Mouse (Mus musculus) forelimb bud, embryonic 11.5 days (tissue): ENCODE measurements around the gene Zc3h7b.
"Not testable (repeated sequence)": the region's sequence is repeated elsewhere in the genome, so short reads cannot be mapped to it uniquely, and the experiment has no call there.

Source experiments
- DNase-seq: peaks from one replicate; pipeline ENCODE4 v3.0.0-alpha.2; 2012; ENCODE audit warnings: low read depth, low spot score

Zc3h7b gene

DNA sequence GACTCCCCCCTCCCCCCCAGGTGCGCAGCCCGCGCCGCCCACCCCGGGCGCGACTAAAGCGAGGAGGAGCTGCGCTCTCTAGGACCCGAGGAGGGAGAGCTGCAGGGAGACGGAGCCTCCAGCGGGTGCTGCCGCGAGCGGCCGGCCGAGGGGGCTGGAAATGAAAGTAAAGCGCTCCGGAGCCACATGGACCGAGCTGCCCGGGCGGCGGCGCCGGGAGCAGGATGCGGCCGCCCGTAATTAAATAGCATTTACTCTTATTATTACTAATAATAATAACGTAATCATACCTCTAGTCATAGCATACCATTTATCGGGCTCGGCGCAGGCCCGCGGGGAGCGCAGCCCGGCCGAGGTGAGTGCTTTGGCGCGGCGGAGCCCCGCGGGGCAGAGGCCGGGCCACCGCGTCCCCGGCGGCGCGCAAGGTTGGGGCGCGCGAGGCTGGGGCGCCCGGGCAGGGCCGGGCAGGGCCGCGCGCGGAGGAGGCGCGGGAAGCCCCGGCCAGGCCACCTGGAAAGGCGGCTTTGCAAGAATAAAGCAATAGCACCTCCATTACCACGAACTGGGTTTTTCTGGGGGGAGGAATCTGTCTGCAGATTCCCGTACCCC lies at the start of gene Zc3h7b, which contains the start of gene Rangap1:
Zc3h7b (plus strand) TSS at position 66 of the 609 bp plus-strand sequence.
Rangap1 (minus strand) TSS at position 539 of the 609 bp plus-strand sequence.
- DNase-seq, result peak; percentile 69

DNA sequence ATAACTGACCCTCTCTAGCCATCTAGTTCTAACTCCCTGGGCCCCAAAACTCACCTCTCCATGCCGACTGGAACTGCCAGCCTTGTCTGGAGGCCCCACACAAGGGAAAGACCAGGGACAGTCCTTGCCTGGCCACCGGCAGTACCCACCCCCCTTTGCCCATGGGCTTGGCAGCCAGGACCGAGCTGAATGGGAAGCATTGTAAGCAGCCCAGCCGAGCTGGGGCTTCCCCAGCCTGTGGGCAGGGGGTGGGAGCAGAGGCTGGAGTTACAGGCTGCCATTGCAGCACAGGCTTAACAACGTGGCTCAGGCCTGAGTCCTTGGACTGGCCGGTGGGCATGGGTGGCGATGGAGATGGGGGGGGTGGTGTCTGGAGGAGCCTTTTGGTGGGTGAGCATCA lies 47.7 kb upstream of the Zc3h7b start, which contains the start of gene Chadl:
Chadl (minus strand) TSS at position 113 of the 400 bp plus-strand sequence.
- no peak for DNase-seq

DNA sequence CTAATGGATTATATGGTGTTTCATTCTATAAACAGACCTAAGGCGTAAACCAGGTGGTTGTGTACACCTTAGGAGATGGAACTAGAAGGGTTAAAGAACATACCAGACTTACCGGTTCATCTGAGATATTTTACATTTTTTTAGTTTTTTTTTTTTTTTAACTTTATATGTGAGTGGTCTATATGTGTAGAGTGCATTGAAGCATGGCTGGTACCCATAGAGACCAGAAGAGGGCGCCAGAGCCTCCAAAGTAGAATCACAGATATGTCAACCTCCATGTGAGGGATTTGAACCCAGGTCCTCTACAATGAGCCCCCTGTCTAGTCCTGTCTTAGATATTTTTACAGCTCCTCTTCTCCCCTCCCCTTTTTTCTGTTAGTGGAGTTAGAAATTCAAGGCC lies 47.0 kb upstream of the Zc3h7b start:
- DNase-seq, result peak; percentile 35

DNA sequence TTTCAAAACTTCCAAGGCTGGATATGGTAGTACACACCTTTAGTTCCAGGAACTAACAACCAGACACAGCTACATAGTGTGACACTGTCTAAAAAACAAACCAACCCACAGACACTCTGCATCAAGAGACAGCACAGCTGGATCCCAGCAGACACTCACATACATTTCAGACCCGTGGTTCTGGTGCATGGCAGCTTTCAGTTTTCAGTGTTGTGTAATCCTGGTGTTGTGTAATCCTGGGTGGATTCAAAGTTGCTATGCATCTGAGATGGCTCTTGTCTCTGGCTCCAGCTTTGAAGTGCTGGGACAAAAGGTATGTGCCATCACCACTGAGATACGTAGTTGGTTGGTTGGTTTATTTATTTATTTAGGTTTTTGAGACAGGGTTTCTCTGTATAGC lies 46.3 kb upstream of the Zc3h7b start:
- DNase-seq, result no peak

DNA sequence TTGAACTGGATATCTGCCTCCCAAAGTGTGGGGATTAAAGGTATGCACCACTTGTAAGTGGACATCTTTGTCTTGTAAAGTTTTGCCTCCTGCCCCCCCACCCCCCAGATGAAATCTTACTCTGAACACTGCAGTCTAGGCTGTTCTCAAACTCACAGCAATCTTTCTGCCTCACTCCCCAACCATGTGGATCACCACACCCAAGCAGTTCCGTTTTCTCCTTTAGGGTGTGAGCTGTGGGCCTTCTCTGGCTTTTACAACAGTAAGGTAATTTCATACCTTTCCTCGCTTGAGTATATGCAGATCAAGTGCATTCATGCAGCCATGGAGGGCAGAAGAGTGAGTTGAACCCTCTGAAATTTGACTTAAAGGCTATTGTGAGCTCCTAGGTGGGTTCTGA lies 44.7 kb upstream of the Zc3h7b start:
- DNase-seq, result no peak

DNA sequence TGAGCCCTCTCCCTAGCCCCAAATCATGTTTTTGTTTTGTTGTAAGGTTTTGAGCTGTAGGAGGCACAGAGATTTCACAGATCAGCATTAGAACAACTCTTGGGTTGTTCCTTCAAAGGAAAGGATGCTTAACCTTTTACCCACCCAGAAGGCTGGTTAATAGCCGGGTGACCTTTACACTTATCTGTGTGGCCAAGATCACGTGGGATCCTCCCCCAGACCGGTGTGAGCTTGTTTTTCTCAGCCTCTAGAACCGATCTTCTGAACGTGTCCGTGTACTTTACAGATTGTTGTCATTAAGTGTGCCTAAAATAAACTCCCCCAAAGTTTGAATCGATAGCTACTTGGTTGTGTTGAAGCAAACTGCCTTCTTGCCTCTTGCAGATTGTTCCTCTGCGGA lies 44.3 kb upstream of the Zc3h7b start:
- no peak for DNase-seq

DNA sequence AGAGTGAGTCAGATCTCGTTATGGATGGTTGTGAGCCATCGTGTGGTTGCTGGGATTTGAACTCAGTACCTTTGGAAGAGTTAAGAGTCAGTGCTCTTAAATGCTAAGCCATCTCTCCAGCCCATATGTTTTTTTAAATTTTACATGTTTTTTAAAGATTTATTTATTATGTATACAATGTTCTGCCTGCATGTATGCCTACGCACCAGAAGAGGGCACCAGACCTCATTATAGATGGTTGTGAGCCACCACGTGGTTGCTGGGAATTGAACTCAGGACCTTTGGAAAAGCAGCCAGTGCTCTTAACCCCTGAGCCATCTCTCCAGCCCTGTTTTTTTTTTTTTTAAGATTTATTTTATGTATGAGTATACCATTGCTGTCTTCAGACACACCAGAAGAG lies 43.5 kb upstream of the Zc3h7b start:
- DNase-seq, result not testable (repeated sequence)

DNA sequence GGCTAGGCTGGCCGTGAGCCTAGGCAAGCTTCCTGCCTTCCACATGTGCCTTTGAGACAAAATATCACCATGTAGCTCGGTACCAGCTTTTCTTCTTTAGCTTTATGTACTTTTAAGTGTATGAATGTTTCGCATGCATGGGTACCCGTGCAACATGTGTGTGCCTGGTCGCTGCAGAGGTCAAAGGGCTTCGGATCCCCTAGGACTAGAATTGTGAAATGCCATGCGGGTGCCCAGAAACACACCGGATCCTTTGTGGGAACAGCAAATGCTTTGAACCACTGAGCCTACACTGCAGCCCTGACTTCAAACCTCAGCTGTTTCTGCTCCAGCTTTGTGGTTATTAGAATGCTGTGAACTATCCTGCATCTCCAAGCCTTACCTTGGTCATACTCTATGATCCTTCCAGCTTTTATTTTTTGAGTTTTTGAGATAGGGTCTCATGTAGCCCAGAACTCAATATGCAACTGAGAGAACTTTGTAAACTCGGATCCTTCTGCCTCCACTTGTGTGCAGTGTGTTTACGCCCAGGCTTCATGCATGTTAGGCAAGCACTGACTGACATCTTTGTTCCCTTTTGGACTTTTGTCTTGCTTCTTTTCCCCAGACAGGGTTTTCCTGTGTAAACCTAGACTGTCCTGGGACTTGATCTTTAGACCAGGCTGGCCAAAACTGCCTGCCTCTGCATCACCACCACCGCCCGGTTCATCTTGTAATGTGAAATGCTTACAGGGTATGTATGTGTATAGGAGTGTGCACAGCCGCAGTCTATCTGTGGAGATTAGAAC lies 42.4 kb upstream of the Zc3h7b start:
- no peak for DNase-seq

DNA sequence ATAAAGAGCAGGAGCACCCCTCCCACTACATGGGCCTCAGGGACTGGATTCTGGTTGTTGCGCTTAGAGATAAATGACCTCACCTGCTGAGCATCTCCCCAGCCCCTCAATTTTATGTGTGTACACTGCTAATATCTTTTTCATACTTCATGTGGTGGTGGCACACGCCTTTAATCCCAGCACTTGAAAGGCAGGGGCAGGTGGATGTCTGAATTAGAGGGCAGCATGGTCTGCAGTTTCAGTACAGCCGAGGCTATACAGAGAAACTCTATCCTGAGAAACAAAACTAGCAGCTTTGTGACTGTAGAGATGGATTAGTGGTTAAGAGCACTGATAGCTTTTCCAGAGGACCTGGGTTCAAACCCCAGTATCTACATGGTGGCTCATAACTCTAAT lies 41.8 kb upstream of the Zc3h7b start:
- DNase-seq, result no peak

DNA sequence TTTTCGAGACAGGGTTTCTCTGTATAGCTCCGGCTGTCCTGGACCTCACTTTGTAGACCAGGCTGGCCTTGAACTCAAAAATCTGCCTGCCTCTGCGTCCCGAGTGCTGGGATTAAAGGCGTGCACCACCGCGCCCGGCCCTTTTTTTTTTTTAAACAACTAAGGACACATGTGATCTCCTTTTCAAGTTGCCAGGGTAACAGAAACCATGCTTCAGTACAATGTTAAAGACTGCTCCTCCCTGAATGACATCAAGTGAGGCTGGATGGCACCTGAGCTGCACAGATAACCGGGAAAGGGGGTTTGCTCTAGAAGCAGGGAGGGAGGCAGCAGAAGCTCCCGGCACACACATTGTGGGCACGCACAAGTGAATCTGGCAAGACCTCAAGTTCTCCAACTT lies 35.9 kb upstream of the Zc3h7b start:
- no peak for DNase-seq

DNA sequence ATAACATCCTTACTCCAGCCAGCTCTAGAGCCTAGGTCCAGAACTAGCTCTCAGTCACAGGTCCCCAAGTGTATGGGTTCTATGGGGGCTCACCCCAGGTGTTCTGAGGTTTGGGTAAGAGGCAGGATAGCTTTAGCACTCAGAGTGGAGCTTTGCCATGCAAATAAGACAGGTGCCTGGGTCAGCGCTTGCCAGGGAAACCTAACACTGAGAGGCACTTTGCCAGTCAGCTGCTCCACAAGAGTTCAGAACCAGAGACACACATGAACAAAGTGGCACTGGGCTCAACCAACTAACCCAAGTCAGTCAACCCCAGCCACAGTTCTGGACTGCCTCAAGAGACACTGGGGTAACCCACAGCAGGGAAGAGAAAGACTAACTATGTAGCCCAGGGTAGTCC lies 35.2 kb upstream of the Zc3h7b start:
- no peak for DNase-seq

DNA sequence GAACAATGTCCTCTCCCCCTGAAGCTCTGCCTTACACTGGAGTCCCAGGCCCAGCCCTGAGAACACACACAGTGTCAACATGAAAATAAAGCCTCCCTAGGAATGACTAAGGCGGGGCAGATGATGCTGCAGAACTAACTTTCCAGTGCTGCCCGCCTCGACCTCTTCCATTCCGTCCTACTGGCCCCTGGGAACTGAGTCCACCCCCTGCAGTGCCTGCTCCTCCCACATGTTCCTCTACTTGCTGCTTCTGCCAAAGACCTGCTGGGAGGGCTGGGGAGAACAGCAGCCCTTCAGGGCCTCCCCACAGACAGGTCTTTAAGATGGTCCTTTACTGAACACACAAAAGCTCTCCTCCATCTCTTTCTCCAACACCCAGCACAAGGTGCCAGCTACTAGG lies 34.1 kb upstream of the Zc3h7b start:
- no peak for DNase-seq

DNA sequence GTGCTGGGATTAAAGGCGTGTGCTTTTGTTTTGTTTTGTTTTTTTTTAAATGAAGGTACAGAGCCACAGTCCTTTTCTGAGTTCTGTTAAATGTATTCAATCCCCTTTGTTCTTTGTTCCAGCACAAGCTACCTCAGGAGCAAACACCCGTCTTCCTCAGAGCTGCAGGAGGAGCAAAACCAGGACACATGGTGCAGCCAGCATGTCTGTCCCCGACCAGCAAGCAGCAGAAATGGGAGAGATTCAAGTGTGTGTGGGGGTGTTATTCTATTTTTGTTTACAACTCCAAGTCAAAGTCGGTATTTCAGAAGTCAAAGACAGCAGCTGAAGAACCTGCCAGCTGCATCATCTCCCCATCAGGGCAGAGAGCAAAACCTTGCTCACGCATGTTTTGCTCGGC lies 31.1 kb upstream of the Zc3h7b start:
- DNase-seq, result no peak

DNA sequence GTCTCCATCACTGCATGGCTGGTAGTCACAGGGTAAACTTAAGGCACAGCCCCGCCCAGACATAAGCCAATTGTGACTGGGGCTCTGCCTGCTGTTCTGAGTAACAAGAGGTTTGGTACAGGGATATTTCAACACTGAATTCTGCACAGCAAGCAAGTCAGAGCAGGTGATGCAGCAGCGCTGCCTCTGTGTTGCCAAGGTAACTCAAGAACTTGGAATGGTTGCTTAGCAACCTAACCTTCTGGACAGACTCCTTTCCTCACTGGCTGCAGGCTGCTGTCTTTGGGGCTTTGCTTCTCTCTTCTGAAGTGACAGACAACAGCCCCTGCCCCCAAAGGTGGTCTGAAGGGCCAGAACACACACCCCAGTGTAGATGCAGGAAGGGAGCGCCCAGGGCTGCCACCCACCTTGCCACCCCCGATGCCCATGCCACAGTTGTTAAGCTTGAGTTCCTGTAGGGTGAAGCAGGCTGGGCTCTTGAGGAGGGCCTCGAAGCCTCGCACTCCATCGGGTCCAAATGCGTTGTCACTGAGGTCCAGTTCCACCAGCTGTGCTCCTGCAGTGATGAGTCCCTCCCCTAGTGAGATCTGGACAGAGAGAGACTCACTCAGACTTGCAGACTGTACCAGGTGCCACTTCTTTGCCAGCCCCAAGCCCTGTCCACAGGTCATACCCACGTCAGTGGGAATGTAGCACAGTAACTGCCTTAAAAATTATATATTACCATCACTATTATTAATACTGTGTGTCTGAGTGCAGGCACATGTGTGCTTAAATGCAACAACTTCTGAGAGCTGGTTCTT lies 26.3 kb upstream of the Zc3h7b start:
- no peak for DNase-seq

DNA sequence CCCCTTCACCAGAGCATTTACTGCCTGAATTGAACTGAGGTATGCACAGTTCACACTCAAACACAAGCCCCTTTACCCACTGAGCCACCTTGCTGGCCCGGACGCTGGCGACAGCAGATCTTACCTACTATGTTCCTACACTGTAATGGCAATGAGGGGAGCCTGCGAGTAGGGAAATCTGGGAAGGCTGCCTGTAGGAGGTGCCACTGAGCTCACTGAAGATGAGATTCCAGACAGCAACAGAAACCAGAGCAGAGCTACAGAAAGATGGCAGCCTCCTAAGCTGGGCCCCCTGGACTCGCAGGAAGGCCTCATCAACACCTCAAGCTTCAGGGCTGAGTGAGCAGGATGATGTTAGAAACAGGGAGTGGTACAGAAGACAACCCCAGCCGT lies 25.7 kb upstream of the Zc3h7b start:
- DNase-seq, result no peak

DNA sequence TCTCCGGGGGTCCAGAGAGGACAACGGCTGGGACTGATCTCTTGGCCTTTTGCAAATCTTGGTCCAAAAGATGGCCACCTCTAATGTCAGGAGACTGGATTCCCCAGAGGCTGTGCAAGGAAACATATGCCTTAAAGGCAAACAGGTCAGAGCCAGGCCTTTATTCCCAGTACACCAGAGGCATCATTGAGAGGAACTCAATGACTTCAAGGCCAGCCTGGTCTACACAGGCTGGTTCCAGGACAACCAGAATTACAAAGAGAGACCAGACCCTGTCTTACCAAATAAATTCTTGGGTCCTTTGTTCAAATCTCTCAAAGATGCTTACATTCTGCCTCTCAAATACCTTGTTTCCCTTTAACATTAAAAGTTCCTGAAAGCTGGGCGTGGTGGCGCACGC lies 22.5 kb upstream of the Zc3h7b start:
- no peak for DNase-seq

DNA sequence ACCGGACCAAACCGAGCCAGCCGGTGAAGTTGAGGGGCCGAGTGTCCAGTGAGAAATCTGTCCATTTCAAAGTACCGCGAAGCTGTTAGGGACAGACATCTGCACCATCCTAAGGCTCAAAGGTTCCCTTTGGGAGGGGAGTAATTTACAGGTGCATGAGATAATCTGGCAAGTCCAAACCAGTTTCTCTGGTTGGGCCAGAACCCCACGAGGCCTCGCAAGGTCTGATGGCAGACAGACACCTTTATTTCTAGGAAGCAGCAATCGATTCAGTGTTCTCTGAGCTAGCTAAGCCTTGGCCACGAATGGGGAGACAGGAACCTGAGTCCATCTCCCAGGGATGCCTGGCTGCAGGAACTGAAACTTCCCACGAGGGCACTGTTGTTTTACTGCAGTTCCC lies 21.2 kb upstream of the Zc3h7b start:
- DNase-seq, result no peak

DNA sequence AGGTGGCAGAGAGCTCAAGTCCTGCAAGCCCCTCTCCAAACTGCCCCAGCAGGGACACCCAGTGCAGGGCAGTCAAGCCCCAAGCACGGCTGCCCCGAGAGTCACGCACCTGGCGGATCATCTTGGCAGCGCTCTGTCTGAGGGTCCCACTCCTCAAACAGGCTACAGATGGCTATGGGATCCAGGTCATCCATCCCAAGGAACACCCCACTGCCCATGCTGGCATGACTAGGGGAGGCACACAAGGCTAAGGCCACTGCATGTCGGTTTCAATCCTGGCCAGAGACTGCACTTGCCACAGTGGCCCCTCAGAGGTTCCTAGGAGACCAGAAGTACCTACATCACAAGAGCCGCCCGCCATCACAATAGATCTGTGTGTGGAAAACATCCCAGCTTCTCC lies 18.9 kb upstream of the Zc3h7b start:
- DNase-seq, result no peak

DNA sequence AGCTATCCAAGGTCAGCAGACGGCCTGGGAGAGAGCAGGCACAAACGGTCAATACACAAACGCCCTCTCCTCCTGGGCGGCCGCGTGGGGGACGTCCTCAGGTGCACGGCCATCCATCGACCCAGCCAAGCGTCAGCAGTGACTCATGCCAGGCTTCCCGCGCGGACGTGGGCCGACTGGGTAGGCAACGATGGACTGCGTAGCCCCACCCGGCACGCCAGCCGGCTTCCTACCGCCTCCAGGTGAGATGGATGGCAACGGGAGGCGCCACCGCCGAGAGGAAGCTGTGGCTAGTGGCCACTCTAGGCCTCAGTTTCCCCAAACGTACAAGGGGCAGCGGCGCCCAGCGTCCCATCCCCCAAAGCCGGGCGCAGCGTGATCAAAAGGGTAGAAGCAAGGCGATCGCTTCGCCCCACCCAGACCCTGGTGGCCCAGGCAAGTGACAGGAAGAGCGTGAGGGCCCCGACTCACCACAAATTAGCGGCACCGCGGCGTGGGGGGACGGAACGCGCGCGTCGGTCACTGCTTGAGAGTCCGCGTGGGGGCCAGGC lies 15.5 kb upstream of the Zc3h7b start:
- no peak for DNase-seq

DNA sequence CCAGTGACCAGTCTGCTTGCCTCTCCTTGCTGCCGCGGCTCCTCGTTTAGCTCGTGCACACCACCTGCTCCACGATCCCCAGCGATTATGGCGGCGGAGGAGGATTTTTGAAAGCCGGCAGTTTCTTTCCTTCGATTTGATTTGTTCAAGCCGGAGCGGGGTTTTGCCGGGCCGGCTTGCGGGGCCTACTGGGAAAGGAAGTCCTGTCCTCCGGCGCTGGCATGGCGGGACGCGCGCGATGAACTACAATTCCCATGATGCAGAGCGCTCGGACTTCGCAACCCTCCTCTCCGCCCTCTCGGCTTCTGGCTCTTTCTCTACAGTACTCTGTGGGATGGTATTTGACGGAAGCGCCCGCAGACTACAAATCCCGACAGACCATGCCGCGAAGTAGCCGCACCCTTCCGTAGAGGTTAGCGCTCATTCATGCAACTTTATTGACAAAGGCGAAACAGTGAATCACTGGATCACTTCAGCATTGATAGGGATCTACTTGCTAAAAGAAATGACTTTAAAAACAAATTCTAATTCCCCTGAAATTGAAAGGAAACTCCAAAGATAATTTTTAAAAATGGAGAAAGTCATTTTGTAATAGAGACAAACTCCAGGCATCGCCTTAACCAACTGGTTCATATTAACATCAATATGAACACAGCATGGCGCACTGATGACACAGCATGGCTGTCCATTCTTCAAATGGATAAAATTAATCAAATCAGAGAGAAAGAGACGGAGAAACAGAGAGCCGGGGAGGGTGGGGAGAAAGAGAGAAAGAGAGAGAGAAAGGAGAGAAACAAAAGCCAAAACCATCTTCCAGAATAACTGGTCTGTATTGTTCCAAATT lies 14.8 kb upstream of the Zc3h7b start:
- DNase-seq, result peak; percentile 98

DNA sequence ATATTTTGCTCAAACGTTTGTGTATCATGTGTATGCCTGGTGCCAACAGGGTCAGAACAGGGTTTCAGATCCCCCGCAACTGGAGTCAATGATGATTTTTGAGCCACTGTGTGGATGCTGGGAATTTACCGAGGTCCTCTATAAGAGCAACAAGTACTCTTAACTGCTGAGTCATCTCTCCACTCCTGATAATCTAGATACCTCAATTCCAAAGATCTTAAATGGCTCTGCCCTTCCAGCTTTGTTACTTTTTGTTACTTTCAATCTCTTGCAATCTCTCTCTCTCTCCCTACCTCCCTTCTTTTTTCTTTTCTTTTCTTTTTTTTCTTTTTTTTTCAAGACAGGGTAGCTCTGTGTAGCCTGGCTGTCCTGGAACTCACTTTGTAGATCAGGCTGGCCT lies 9.8 kb upstream of the Zc3h7b start:
- DNase-seq, result no peak
